Mouse (Mus musculus) kidney, embryonic 14.5 days (tissue): ENCODE results near the gene Dgcr2. TPM values are rescaled to one million over a fixed set of nuclear protein-coding genes. Genes with fewer than 3 reads are reported as not detected.

Source experiments
- ATAC-seq: fragments of 200-750 bp; cut with Nextera tagmentation; 2 replicates; pipeline ENCODE4 v1.8.0; 2017; ENCODE audit warnings: moderate number of reproducible peaks, mild to moderate bottlenecking, moderate TSS enrichment, moderate library complexity; ENCODE audit not compliant: low FRiP score, low TSS enrichment
- H3K27ac ChIP-seq: fragments of 300-500 bp; sonication (generic); 2 replicates; pipeline ENCODE4 v1.5.1; 2014; ENCODE audit warnings: low read depth, mild to moderate bottlenecking, low read length, moderate library complexity, mixed read lengths
- H3K27me3 ChIP-seq: fragments of 300-500 bp; sonication (generic); 2 replicates; pipeline ENCODE4 v1.6.1; 2014; ENCODE audit warnings: mild to moderate bottlenecking, low read length; ENCODE audit not compliant: control insufficient read depth, insufficient read depth
- H3K36me3 ChIP-seq: fragments of 300-500 bp; sonication (generic); 2 replicates; pipeline ENCODE4 v1.6.1; 2014; ENCODE audit warnings: low read length, mixed read lengths; ENCODE audit not compliant: control insufficient read depth, insufficient read depth
- H3K4me1 ChIP-seq: fragments of 300-500 bp; sonication (generic); 2 replicates; pipeline ENCODE4 v1.6.1; 2014; ENCODE audit warnings: low read length, mixed read lengths; ENCODE audit not compliant: control insufficient read depth, insufficient read depth
- H3K4me2 ChIP-seq: fragments of 300-500 bp; sonication (generic); replicated peaks from 2 replicates; pipeline ENCODE4 v1.6.1; 2014; ENCODE audit warnings: low read depth, mild to moderate bottlenecking, low read length
- H3K4me3 ChIP-seq: fragments of 300-500 bp; sonication (generic); 2 replicates; pipeline ENCODE4 v1.5.1; 2014; ENCODE audit warnings: mild to moderate bottlenecking, low read length
- H3K9ac ChIP-seq: fragments of 300-500 bp; sonication (generic); 2 replicates; pipeline ENCODE4 v1.6.1; 2014; ENCODE audit warnings: low read depth, mild to moderate bottlenecking, low read length, moderate library complexity
- H3K9me3 ChIP-seq: fragments of 300-500 bp; sonication (generic); 2 replicates; pipeline ENCODE4 v1.6.1; 2016; ENCODE audit warnings: low read length; ENCODE audit not compliant: control insufficient read depth
- WGBS: fragments of 180-500 bp; shearing (Covaris S2); extraction: QIAGEN DNeasy Blood & Tissue Kit; methylation state at CpG from one replicate; pipeline ENCODE4 v1.1.7; 2014; 5-methylcytosine and 5-hydroxymethylcytosine counted together
- polyA plus RNA-seq: library from polyadenylated mRNA; unstranded; fragments of >200 nt; fragmentation: Nextera tagmentation; extraction: Ambion mirVana; gene quantifications from 2 replicates; pipeline ENCODE4 v1.2.1, GENCODE M21; 2014

The Dgcr2 gene
- polyA plus RNA-seq, 1 experiment from 2014 or later, result 91.7 TPM

DNA sequence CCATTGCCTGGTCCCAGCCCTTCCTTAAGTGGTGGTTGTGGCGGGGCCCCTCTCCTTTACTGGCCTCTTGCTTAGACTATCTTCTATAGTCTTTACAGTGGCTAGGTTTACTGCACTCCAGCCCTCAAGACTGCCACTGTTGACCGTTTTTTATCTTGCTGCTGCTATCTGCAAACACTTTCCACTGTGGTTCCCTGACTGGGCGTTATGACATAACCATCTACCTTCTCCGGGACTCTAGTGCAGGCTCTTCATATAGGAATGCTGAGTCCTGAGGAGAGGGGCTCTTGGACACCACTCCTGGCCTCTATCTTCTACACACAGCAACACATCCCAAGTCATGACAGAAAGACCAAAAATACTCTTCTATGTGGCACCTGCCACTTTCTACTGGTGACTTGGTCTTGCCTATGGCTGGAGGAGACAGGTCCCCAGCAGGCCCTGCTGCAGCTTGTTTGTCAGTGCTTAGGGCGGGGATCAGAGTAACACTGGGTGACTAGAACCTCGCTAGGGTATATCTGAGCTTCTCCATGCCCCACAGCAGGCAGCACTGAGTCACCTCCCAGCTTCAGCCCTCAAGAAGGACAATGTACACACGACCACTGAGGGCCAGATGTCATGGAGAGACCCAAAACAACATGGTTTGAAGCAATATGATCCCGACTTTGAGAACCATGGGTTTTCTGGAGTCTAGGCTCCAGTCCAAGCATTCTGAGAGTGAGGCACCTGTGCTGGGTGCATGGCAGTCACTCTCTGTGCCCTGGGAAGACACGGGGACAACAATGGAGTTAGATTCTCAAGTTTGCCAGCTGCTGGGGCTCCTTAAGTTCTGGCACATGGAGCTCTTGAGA, 35.5 kb upstream of the Dgcr2 start:
- no peak overlapping the region for H3K9ac ChIP-seq
- no peak overlapping the region for H3K4me2 ChIP-seq
- no peaks in the 10 kb centered on the region for H3K27me3 ChIP-seq
- no peak overlapping the region for H3K27ac ChIP-seq
- no peaks in the 10 kb centered on the region for H3K9me3 ChIP-seq
- H3K36me3 ChIP-seq, result no peaks in the 10 kb centered on the region
- WGBS, result 76% methylated on average over 9 of the region's 9 CpGs
- H3K4me1 ChIP-seq, result 0 out of 2 replicates have a peak, but pooled peaks cover 1% of the 10 kb centered on the region
- no peak overlapping the region for H3K4me3 ChIP-seq
- no peak for ATAC-seq

DNA sequence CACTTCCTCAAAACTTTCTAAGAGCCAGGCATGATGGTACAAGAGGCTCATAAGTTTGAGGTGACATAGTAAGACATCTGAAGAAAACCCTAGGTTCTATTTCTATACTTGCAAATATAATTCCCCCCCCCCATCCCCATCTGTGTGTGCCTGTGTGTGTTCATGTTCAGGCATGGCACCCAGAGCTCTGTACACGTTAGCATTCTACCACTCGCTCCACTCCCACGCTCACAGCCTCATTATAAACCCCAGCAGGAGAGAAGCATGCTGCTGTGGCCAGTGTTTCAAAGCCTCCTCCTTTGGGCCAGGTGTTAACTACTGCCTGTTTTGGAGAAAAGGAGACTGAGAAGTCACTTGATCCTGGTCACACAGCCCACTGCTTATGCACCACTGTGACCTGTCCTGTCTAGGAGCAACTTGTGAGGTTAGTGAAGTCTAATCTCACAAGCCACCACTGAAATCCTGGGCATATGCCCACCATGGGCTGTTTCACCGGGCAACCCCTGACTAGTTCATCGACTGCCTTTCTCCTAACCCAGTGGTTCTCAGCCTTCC, 33.6 kb upstream of the Dgcr2 start:
- no peak overlapping the region for H3K9ac ChIP-seq
- 77% methylated on average over 5 of the region's 5 CpGs for WGBS

DNA sequence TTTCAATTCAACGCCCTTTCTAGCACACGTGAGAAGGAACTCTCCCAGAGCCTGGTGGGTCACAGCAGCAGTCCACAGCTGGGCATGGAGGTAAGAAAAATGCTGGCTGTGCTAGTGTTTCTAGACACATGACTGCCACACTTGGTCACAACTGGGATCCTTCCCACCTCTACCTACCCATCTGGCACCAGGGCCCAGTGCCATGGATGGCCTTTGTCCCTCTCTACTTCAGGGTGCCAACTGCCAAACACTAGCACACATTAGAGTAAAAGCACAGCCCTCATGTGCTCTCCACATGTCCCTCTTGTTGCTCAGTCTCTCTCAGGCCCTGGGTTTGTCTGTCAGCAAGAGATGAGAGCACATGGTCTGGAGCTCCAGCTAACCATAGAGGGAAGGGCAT, 31.3 kb upstream of the Dgcr2 start:
- H3K27ac ChIP-seq, result no peak overlapping the region
- peaks cover 15% of the 10 kb centered on the region for H3K36me3 ChIP-seq
- ATAC-seq, result no peak
- no peaks in the 10 kb centered on the region for H3K27me3 ChIP-seq
- no peak overlapping the region for H3K4me3 ChIP-seq
- no peak overlapping the region for H3K9ac ChIP-seq
- no peak overlapping the region for H3K4me2 ChIP-seq
- no peaks in the 10 kb centered on the region for H3K9me3 ChIP-seq
- 69% methylated on average over 2 of the region's 2 CpGs for WGBS
- H3K4me1 ChIP-seq, result peaks cover 9% of the 10 kb centered on the region; the same call in 1 of the 2 replicates

More for the DNA sequence above, 33.6 kb upstream of the Dgcr2 start:
- Histone ChIP-seq H3K4me1 (0 out of 2 replicates have a peak, but pooled peaks cover 7% of the 10 kb centered on the region), H3K27me3 (no peaks in the 10 kb centered on the region), H3K9me3 (no peaks in the 10 kb centered on the region), H3K4me3 (no peak overlapping the region), H3K4me2 (no peak overlapping the region), H3K27ac (no peak overlapping the region), H3K36me3 (no peaks in the 10 kb centered on the region)
- no peak for ATAC-seq

DNA sequence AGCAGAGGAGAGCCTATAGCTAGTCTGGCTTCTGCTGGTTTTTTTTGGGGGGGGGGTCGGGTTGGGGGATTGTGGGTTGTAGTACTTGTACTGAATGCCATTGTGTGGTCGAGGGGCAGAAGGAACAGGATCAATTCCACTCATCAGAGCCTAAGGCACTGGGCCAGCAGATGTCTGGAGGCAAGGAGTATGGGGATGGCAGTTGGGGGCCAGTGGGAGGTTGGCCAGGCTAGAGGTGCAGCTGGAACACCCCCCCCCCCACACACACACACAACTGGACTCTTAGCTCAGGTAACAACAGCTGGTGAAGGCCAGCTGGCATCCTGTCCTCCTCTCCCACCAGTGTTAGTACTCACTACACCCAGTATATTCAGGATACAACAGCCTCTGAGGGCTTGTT, 30.8 kb upstream of the Dgcr2 start:
- peaks cover 9% of the 10 kb centered on the region; the same call in 1 of the 2 replicates for H3K4me1 ChIP-seq
- peak overlapping the region; percentile 79; the same call in 1 of the 2 replicates for H3K27ac ChIP-seq
- H3K27me3 ChIP-seq, result no peaks in the 10 kb centered on the region
- 27% methylated on average over 2 of the region's 2 CpGs for WGBS
- peaks cover 18% of the 10 kb centered on the region for H3K36me3 ChIP-seq
- no peak overlapping the region for H3K4me3 ChIP-seq
- no peaks in the 10 kb centered on the region for H3K9me3 ChIP-seq
- ATAC-seq, result 0 out of 2 replicates have a peak, but pooled peaks have one; percentile 5
- no peak overlapping the region; the same call in 1 of the 2 replicates for H3K9ac ChIP-seq
- no peak overlapping the region for H3K4me2 ChIP-seq

DNA sequence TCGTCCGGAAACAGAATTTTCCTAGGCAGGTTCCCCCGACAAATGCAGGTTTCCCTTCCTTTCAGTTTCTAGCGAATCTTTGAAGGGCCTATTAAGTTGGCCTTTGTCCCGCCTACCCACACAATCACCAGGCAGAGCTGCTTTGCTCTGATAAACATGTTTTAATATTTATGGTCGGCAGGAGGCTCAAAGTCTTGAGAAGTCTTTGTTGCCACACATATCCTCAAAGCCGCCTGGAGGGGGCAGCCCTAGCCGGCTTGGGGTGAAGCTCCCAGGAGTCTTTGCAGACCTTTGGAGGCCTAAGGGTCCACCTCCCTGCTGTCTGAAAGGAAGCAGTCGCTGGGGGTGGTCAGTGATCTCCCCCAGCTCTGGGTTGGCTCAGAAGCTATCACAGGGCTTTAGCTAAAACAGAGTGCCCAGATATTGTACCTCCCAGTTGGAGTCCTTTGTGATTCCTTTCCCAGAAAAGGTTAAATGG, 30.3 kb upstream of the Dgcr2 start:
- no peaks in the 10 kb centered on the region for H3K9me3 ChIP-seq
- H3K36me3 ChIP-seq, result peaks cover 18% of the 10 kb centered on the region
- under 1% methylated on average over 9 of the region's 9 CpGs for WGBS
- peak overlapping the region; percentile 79 for H3K27ac ChIP-seq
- peaks cover 9% of the 10 kb centered on the region; the same call in 1 of the 2 replicates for H3K4me1 ChIP-seq
- H3K4me2 ChIP-seq, result peak overlapping the region; percentile 79
- peak overlapping the region; percentile 75 for H3K4me3 ChIP-seq
- H3K27me3 ChIP-seq, result no peaks in the 10 kb centered on the region
- ATAC-seq, result peak; percentile 56
- peak overlapping the region; percentile 78; the same call in 1 of the 2 replicates for H3K9ac ChIP-seq

DNA sequence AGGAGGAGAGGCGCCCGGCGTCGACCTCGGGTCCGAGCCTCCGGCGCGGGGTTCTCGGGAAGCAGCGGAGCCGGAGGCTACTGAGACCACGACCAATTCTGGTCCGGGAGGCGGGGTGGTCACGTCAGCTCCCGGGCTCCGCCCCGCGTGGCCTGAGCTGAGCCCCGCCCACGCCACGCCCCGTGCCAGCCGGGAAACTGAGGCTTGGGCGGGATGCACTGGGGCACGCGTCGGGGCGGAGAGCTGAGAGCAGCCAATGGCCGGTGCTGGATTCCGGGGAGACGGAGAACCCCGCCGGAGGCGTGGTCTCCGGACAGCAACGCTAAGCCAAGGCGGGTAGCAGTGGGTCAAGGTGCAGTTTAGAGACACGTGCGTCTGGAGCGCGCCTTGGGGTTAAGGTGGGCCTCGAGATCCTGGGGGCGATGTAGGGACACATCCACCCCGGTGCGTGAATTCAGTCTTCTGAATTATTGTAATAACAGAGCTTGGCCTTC, 29.8 kb upstream of the Dgcr2 start, which contains the start of gene Slc25a1:
Slc25a1 (minus strand) TSS at position 133 of the 494 bp plus-strand sequence.
- no peaks in the 10 kb centered on the region for H3K27me3 ChIP-seq
- peak within 1 kb of the TSS; percentile 78 for H3K9ac ChIP-seq
- peaks cover 9% of the 10 kb centered on the region; the same call in 1 of the 2 replicates for H3K4me1 ChIP-seq
- peak within 1 kb of the TSS; percentile 75 for H3K4me3 ChIP-seq
- 1% methylated on average over 47 of the region's 47 CpGs for WGBS
- peaks cover 18% of the 10 kb centered on the region for H3K36me3 ChIP-seq
- H3K27ac ChIP-seq, result peak within 1 kb of the TSS; percentile 79
- H3K9me3 ChIP-seq, result no peaks in the 10 kb centered on the region
- peak; percentile 79 for ATAC-seq
- peak within 1 kb of the TSS; percentile 79 for H3K4me2 ChIP-seq

DNA sequence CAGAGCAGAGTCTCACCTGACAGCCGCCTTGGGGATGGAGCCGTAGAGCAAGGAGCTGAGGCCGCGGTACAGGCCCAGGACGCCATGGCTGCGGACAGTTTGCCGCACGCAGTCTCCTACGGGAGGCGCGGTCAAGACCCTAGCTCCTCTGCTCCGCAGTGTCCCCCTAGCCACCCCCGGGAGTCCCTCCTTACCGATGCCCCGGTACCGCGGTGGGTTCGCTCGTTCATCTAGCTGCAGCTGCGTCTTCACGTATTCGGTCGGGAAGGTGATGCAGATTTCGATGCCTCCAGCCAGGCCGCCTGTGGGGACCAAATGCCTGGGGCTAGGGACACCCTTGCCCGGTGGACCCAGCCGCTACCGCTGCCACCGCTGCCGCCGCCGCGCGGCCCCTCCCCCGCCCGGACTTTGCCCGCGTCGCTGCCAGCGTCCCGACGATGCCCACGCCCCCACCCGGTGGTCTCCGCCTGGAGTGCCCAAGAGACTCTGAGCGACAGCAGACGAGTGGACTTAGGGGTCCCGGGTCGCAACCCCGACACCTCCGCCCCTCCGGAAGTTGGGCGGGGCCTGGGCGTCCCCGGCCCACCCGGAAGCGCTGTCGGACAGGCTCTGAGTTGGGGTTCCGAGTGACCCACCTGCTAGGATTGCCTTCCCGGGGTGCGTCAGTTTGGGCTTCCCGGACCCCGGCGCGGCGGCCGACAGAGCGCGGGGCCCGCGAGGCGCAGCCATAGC, 29.2 kb upstream of the Dgcr2 start:
- Histone ChIP-seq H3K27me3 (no peaks in the 10 kb centered on the region), H3K27ac (peak overlapping the region; percentile 79), H3K9me3 (no peaks in the 10 kb centered on the region), H3K9ac (peak overlapping the region; percentile 78), H3K36me3 (peaks cover 18% of the 10 kb centered on the region), H3K4me1 (peaks cover 12% of the 10 kb centered on the region), H3K4me3 (peak overlapping the region; percentile 75), H3K4me2 (peak overlapping the region; percentile 79)
- peak; percentile 56 for ATAC-seq
- WGBS, result under 1% methylated on average over 68 of the region's 72 CpGs

DNA sequence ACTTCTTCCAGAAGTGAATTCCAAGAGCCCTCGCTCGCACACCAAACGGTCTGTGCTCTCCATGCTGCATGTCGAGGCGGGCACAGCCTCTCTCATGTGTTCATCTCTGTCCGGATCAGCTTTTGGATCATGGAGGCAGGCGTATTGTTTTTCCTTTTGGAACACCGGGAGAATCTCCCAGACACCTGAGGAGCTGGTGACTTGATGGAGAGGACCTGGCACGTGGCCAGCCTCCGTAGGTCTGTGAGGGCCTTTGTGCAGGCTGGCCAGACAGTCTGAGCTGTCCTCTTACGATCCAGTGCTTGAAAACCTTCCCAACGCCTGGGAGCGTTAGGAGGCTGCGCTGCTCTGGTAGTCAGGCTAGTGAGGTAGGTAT, 23.8 kb upstream of the Dgcr2 start:
- Histone ChIP-seq H3K9ac (peak overlapping the region; percentile 85), H3K27me3 (peaks cover 18% of the 10 kb centered on the region), H3K9me3 (no peaks in the 10 kb centered on the region), H3K4me3 (peak overlapping the region; percentile 79), H3K4me1 (peaks cover 15% of the 10 kb centered on the region), H3K4me2 (peak overlapping the region; percentile 94), H3K27ac (peak overlapping the region; percentile 43; the same call in 1 of the 2 replicates), H3K36me3 (peaks cover 18% of the 10 kb centered on the region)
- no peak for ATAC-seq
- WGBS, result under 1% methylated on average over 14 of the region's 14 CpGs
